Mouse (Mus musculus): ENCODE measurements around the gene Prom1.

Gene Prom1

DNA sequence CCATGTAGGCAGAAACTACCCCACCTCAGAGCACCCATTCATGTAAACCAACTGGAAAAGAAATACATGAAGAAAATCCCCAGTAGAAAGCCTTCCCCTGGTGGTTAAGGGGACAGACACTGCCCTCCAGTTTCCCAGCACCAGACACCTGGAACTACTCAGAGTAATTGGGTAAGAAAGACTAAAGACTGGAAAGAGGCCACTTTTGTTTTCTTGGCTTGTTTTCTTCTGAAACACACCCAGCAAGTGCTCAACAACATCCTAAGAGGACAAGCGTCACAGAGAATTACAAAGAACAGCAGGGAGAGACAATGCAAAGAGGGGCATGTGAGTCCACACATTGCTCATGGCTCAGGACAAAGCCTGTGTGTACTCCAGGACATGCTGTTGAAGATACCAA lies 20.7 kb downstream of the Prom1 start:
- in situ Hi-C loops (cut with MboI, MseI) = no loop called here

DNA sequence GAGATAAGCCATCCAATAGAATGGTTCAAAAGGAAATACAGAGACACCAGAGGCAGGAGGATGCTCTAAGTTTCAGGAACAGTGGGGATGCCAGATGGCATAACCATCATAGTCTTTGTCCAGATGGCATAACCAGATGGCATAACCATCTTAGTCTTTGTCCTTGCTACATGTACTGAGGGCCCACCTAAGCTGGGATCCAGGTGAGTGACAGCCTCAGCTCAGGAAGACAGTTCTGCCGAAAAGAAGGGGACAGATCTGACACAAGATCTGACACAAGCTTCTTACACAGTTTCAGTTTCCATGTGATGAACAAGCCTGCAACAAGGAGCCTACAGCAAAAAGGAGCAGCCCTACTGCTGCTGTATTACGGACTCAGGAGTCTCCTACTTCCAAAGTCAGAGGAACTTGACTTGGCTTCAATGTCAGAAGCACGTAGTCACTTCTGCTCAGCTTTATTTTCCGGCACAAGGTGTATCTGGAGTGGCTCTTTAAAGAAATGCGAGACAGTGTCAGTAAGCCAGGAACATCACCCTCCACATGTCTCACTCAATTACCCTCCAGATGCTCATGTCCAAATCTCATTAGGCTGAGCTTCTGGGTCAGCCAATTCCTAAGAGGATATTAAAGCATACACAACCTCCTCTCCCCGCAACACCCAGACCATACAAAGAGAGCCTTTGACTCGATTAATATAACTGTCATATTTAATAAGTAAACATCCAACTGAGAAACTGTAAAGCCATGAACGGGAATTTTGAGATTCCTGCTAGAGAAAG lies 21.4 kb downstream of the Prom1 start:
- in situ Hi-C loops (cut with MboI, MseI) = no loop called here

DNA sequence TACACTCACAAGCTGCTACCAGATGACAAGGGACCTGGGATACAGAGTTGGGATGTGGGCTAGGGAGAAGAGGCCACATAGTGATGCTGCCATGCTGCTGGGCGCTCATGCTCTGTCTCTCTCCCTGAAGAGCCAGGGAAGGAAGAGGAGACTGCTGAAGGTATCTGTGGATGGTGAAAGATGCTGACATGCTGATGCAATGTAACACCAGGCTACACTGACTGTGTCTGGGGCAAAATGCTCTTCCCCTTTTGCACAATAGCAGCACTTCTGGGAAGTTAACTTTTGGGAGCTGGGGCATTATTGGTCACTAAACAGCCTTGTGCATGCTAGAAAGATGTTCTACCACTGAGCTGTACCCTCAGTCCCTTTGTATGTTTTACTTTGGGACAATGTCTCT lies 26.4 kb downstream of the Prom1 start:
- in situ Hi-C loops (cut with MboI, MseI) = no loop called here

DNA sequence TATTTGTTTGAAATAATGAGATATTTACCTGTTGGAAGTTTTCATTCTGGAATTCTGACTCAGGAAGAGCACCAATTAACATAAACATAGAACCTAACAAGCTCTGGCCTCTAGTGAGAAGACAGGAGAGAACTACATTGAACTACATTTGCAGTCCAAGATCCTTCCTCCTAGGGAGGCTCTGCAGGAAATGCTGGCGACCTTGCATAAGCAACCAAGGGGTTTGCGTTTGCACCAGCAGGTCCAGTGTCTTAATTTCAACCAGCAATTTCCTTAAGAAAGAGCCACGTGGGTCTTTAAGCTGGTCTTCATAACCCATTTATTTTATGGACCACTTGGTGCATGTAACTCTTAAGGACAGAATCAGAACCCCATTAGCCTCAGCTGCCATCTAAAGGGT lies 28.2 kb downstream of the Prom1 start:
- in situ Hi-C loops (cut with MboI, MseI) = no loop called here

DNA sequence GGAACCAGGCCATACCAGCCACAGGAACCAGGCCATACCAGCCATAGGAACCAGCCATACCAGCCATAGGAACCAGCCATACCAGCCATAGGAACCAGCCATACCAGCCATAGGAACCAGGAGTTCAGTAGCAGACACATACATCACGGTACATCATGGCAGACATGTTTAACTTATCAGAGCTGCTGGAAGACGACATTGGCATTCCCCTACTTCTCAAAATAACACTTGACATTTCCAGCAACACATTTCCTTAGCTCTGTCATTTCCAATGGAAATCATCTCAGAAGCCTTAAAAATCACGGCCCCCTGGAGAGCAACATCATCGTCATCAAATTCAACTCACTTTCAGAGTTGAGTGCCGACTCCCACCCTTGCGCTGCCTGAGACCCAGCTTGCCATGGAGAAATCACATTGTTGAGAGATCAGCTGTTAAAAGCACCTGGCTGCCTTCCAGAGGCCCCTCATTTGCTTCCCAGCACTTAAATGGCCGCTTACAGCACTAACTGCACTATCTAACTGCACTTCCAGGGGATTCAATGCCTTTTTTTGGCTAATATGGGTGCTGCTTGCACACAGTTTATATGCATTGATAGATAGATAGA lies 31.2 kb downstream of the Prom1 start:
- in situ Hi-C loops (cut with MboI, MseI) = no loop called here

DNA sequence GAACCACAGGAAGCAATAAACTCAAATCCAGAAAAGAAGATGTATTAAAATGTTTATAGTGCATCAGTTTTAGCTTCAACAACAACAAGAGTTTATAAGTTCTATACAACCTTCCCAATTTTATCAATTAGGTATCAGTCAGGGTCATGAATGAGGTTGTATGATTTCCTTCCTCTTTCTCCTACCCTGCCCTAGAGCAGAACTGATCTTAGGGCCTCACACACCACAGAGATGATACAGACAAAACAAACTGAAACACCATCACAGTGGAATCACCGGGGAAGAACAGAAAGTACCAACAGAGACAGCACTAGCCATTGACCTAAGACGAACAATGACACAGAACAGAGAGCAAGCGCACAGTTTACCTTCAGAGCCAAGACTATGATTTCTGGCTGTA lies 43.6 kb downstream of the Prom1 start:
- in situ Hi-C loops (cut with MboI, MseI) = loop anchor here (10.0 kb wide), 1 partner anchor 217 kb away; no protein-coding TSS in a partner anchor

DNA sequence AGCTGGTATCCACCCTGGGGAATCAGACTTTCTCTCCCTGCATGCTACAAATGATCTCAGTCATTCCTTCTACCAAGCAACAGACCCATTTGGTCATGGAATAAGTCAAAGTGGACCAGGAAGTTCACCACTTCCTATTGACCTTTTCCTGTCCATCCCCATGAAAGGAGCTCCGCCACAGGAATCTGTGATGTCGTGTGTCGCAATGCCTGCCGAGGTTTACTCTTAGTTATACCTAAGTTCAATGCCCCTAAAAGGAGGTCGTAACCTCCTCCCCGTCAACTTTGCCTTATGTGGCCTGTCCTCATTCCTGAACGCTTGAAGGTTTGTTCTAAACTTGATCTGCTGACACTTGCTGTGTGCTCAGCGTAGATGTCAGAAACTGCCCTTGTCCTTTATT lies 51.6 kb downstream of the Prom1 start:
- in situ Hi-C loops (cut with MboI, MseI) = loop anchor here (10.0 kb wide), 1 partner anchor 225 kb away; no protein-coding TSS in a partner anchor

DNA sequence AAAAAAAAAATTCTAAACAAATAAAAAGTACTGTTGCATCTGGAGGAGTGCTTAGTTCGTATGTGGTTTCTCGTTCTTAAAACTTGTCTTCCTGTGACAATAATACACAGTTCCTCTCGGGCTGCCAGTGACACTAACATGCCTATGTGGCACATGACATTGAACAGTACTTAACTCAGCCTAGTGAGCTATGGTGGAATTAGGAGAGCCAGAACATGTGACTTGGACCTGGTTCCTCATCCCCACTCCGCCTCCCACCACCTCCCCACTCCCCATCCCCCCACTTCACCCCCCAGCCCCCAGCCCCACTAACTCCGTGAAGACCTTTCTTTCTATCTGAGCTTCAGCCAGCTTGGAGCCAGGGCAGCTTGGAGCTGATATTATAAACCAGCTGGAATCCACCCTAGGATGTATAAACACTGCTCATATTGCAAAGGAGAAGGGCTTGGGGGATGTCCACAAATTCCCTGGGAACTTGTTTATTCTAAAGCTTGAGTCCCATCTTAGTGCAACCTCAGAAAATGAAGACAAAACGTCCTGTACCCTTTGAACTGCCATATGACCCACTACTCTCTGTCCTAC lies 52.3 kb downstream of the Prom1 start:
- in situ Hi-C loops (cut with MboI, MseI) = no loop called here

DNA sequence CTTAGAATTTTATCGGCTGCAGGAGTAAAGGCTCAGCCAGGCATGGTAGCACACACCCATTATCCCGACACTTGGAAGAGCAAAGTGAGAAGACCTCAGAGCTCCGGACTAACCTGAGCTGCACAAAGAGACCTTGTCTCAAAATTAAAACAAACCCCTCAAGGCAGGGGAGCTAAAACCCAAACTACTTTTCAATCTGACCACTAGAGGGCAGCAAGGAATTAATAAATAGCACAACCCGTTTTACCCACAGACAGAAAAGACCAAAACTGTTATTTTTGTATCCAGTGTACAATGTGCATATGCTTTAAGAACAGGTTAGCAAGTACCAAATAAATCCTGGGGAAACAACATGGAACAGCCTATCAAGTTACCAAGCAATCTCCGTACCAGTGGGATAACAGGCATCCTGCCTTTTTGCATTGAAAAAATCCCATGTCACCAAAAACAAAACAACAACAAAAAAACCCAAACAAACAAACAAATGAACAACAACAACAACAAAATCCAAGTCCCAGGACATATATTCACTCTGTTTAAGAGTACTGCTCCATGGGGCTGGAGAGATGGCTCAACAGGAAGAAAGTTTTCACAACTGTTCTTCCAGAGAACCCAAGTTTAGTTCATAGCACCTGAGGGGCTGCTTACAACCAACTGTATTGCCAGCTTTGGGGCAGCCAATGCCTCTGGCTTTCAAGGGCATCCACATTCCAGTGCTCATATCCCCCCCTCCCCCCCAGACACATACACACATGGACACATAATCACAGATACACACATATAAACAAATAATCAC lies 53.1 kb downstream of the Prom1 start:
- in situ Hi-C loops (cut with MboI, MseI) = no loop called here

DNA sequence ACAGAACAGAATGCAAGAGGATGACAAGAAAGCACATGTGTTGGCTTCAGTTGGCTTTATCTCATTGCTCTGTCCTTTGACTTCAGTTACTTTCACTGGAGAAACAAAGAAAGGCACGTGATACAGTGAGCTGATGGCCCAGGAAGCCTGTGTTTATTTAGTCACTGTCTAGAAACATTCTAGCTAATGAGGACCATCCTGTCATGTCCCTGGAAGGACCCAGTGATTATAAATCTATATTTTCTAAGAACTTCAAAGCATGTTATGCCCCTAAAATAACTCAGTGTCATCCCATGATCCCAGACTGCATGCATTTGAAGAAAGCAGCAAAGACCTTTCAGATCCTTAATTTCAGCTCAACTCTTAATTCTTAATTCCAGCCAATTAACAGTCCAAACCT lies 60.1 kb downstream of the Prom1 start:
- in situ Hi-C loops (cut with MboI, MseI) = no loop called here

DNA sequence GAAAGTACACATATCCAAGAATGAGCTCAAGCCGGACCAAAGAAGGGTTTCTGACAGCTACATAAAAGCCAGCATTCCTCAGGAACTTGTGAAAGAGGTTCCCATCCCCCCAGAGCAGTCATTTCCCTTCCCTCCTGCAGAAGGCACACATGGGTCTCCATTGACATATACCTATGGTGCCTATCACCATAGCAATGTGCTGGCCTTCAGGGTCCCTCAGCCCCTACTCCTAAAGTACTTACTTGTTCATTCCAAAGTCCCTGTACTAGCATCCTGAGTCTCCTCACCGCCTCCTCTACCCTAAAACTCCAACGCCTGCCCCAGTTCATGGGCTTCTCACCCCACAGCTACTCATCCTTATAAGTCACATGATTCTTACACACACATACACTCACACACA lies 60.8 kb downstream of the Prom1 start:
- in situ Hi-C loops (cut with MboI, MseI) = no loop called here

DNA sequence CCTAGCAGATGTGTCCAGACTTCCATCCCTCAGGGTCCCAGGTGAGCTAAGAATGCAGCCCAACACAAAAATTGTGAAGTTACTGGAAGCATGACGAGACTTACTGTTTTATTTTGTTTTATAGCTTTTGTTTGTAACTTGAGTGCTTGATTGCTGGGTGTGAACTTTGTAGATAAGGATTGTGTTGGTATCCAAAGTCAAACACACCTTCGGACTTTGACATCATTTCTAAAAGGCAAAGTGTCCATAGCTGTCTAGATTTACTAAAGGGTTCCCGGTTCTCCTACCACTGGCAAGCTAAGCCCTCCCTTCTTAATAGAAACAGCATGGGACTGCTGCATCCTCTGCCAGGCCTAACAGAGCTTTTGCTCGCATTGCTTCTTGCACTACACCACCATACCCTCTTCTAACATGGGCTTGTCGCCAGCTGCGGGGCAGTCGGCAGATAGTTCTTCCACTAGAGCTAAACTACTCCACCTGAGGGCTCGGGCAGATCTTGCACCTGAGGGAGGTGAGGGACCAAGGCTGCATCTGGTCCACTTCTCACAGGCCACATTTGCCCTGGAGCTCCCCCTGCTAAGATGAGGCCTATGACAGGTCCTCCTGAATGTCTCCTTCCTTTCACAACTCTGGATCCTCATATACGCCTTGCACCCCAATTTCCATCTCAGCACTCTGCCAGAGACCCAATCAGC lies 103.4 kb downstream of the Prom1 start:
- in situ Hi-C loops (cut with MboI, MseI) = no loop called here

DNA sequence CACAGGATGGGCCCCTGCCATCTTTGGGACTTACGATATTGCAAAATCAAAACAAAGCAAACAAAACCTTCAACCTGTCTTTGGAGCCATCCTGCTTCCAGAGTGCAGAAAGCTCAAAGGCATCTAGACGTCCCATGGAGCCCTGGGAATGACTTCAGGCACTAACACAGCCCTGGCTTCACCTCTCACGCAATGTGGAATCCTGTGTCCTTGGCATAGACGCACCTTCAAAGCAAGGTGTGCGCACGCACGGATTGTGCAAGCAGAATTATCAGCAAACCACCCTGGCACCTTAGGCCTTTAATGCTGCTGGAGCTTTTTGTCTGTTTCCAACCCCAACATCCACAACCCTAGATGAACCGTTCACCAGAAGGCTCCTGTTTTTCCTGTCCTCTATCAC lies 104.2 kb downstream of the Prom1 start:
- in situ Hi-C loops (cut with MboI, MseI) = no loop called here

DNA sequence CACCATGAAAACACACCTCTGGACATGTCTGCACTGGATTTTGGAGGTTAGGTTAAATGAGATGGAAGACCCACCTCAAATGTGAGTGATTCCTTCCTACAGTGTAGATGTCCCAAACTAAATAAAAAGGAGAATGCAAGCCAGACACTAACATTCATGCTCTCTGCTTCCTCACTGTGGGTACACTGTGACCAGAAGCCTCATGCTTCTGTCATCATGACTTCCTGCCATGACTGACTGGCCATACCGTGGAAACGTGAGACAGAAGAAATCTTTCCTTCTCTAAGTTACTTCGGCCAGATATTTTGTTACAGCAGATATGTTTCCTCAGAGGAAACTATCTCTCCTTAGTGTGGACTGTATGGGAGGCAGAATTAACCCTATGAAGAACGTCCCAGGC lies 105.7 kb downstream of the Prom1 start:
- in situ Hi-C loops (cut with MboI, MseI) = no loop called here

DNA sequence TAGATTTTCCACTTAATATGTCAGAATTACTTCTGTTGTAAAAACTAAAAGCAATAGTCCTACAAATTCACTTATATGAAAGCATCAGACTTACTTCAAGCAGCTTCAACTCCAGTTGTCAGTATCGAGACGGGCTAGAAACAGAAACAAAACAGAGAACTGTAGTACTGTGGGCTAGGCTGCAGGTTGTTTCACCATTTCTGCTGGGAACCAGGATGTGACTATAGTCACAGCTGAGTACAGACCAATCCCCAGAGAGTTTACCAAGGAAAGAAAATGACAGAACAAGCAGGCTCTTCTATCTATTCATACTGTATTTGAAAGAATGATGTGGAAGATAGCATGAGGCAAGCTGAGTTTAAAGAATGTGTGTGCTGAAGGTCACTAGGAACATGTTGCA lies 106.9 kb downstream of the Prom1 start:
- in situ Hi-C loops (cut with MboI, MseI) = loop anchor here (5.0 kb wide), 1 partner anchor 73 kb away; no protein-coding TSS in a partner anchor

DNA sequence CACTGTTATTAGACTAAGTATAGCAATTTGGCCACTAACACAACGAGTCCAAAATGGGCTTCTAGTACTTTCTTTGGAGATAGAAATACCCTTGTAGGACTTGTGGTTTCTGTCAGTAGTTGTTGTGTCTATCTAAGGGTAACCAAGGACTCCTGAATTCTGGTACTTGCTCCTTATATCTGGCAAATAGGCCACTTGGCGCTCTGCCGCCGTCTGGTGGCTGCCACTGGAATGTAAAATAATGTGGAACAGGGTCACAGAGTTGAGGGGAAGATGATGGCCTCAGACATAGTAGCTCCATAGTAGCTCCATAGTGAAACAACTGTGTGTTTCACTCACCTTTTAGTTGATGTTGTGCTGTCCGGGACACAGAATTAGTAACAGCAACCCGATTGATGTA lies 111.5 kb downstream of the Prom1 start:
- in situ Hi-C loops (cut with MboI, MseI) = loop anchor here (5.0 kb wide), 1 partner anchor 68 kb away; no protein-coding TSS in a partner anchor

DNA sequence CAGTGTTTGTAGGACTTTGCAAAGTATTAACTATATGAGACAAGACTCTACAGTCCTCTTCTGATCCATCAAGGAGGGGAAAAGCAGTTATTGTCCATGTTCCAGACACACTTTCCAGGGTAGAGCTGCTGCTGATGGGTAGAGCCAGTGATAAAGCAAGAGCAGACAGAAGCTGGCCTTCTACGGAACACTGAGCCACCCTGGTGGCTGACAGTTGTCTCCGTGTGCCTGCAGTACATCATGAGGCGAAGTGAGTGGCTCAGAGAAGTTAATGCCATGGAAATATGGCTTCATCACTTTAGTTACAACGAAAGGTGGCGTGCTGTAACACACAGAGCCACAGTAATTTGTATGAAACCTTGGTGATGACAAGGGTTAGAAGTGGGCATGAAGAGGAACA lies 112.8 kb downstream of the Prom1 start:
- in situ Hi-C loops (cut with MboI, MseI) = no loop called here

DNA sequence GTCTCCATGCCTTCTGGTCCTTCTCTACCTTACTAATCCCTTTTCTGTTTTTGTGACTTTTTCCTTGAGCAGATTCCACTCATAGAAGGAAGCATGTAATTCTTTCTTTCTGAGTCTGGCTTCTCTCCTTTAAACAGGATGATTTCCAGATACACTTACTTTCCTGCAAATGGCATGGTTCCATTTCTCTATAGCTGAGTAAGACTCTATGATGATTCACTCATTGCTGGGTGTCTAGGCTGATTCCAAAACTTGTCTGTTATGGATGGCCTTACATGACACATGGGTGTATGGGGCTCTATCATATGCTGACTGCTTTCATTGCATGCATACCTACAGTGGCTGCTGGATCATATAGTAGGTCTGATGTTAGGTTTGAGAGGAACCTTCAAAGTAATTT lies 115.6 kb downstream of the Prom1 start:
- in situ Hi-C loops (cut with MboI, MseI) = no loop called here

DNA sequence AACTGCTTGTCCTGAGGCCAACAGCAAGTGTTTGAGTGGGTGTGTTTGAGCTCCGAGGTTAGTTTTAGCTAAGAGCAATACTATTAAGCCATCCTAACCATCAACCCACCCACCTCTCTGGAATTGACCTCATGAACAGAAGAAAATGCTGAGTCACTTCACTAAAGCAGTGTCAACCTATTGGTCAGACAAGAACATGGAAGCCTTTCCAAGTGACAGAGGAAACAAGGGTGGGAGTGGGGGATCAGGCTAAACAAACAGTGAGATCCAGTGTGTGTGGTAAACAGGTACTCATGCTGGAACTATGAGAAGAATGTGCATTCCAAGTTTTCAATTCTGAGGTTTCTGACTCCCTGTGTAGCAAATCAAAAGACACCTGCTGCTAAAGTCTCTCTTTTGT lies 118.9 kb downstream of the Prom1 start:
- in situ Hi-C loops (cut with MboI, MseI) = no loop called here

DNA sequence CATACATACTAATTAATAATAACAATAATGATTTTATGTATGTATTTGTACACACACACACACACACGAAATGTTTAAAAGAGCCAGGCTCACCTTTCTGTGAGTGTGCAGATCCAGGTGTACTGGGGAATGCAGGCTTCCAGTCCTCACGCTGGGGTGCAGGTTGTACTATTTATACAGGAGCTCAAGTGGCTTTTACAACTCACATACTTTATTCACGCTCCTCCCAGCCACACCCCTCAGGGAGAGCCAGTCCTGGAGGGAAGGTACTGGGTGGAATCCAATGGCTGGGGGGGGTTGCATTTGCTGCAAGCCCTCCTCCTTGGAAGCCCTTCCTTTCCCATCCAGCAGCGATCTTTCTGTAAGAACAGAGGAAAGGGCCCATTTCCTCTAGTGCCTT lies 120.2 kb downstream of the Prom1 start, which contains the start of gene Fgfbp1:
Gene Fgfbp1, minus strand, starts transcription at position 160 of the 400 bp plus-strand sequence.
- in situ Hi-C loops (cut with MboI, MseI) = no loop called here

DNA sequence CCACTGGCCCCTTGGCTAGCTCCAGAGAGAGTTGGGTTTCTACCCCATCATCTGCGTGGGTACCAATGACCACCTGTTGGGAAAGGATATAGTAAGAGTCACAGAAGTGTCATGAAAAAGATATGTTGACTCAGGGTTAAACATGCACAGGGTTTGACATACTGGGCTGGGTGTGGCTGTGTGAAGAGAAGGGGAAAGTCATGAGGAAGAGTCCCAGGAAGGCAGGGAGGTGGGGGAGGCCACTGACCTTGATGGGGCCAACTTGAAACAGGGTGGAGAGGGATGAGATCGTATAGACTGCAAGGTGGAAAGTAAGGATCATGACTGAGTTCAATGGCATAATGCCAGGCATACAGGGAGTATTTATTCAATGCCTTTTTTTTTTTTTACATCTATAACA lies 121.4 kb downstream of the Prom1 start:
- in situ Hi-C loops (cut with MboI, MseI) = no loop called here

All from regulatory T cell (primary cell).